Mouse (Mus musculus) hindbrain, embryonic 15.5 days (tissue): ENCODE results near the gene Arid1b. TPM values are rescaled to one million over a fixed set of nuclear protein-coding genes. Genes with fewer than 3 reads are reported as not detected.

ENCODE experiments used
- ATAC-seq: fragments of 200-750 bp; cut with Nextera tagmentation; 2 replicates; pipeline ENCODE4 v1.8.0; 2017; ENCODE audit warnings: low read depth, moderate number of reproducible peaks, moderate TSS enrichment; ENCODE audit not compliant: low FRiP score
- H3K27ac ChIP-seq: fragments of 300-500 bp; sonication (generic); replicated peaks from 2 replicates; pipeline ENCODE4 v1.5.1; 2015; ENCODE audit warnings: mild to moderate bottlenecking, inconsistent platforms
- H3K27me3 ChIP-seq: fragments of 300-500 bp; sonication (generic); 2 replicates; pipeline ENCODE4 v1.6.1; 2015; ENCODE audit warnings: control low read depth, inconsistent platforms
- H3K36me3 ChIP-seq: fragments of 300-500 bp; sonication (generic); 2 replicates; pipeline ENCODE4 v1.6.1; 2015; ENCODE audit warnings: control low read depth, inconsistent platforms
- H3K4me1 ChIP-seq: fragments of 300-500 bp; sonication (generic); replicated peaks from 2 replicates; pipeline ENCODE4 v1.6.1; 2015; ENCODE audit warnings: control low read depth, inconsistent platforms
- H3K4me2 ChIP-seq: fragments of 300-500 bp; sonication (generic); 2 replicates; pipeline ENCODE4 v1.6.1; 2015; ENCODE audit warnings: moderate library complexity, mild to moderate bottlenecking, inconsistent platforms
- H3K4me3 ChIP-seq: fragments of 300-500 bp; sonication (generic); 2 replicates; pipeline ENCODE4 v1.5.1; 2015; ENCODE audit warnings: mild to moderate bottlenecking, inconsistent platforms
- H3K9ac ChIP-seq: fragments of 300-500 bp; sonication (generic); 2 replicates; pipeline ENCODE4 v1.6.1; 2015; ENCODE audit warnings: inconsistent platforms
- H3K9me3 ChIP-seq: fragments of 300-500 bp; sonication (generic); 2 replicates; pipeline ENCODE4 v1.6.1; 2016; ENCODE audit warnings: control low read depth, inconsistent platforms
- WGBS: fragments of 180-500 bp; shearing (Covaris S2); methylation state at CpG from one replicate; pipeline ENCODE4 v1.1.7; 2015; 5-methylcytosine and 5-hydroxymethylcytosine counted together
- polyA plus RNA-seq: library from polyadenylated mRNA; unstranded; fragments of >200 nt; fragmentation: Nextera tagmentation; extraction: Ambion mirVana; gene quantifications from 2 replicates; pipeline ENCODE4 v1.2.1, GENCODE M21; 2015

The Arid1b gene
- polyA plus RNA-seq, 1 experiment from 2014 or later: 14.3 TPM

DNA sequence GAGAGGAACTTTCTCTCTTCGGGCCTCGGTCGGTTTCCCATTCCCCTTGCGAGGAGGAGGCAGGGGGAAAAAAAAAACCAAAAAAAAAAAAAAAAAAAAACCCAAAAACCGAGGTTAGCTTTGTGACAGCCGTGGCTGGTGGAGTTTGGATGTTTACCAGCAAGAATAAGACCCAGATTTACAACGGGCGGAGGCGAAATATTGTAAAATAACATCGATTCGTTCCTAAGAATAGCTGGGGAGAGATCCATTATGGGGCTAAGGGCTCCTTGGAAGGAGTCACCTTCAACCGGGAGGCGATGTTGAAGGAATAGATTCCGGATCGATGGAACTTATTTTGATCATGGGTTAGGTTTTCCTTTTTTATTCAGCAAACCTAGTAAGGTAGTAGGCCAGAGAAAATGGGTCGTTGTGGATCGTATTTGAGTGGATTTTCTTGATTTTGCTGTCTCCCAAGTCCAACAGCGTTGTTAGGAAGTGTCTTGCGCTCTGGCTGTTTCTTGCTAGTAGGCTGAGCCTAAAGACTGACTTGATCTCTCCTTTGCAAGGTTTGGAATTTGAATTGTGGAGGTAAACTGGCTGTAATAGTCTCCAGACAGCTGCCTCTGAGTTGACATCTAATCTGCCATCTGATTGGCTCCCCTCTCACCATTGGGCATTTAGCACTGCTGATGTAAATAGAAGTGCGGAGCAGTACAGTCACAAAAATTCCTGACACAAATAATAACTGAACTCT lies 2.9 kb downstream of the Arid1b start:
- Histone ChIP-seq H3K4me2 (peak overlapping the region; percentile 65), H3K4me3 (peak overlapping the region; percentile 95), H3K9me3 (no peaks in the 10 kb centered on the region), H3K27me3 (no peaks in the 10 kb centered on the region), H3K4me1 (peaks cover 45% of the 10 kb centered on the region), H3K27ac (peak overlapping the region; percentile 100), H3K36me3 (no peaks in the 10 kb centered on the region), H3K9ac (peak overlapping the region; percentile 91)
- ATAC-seq: no peak
- 0% methylated on average over 20 of the region's 20 CpGs for WGBS

DNA sequence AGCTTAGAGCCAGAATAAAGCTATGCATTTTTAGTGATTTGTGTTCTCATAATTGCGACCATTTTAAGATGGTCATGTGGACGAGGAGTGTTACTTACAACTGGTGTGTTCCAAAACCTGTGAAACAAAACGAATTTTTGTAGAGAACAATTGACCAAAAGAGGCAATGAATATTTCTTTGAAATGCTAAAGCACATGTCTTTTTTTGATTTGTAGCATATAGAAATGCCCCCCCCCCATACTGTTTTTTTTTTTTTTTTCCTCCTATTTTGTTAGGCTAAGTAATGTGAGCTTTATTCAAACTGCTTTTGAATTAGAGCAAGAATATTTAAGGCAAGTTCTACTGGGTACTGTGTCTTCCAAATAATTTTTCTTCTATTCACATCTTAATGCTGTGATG lies 3.8 kb downstream of the Arid1b start:
- Histone ChIP-seq H3K36me3 (no peaks in the 10 kb centered on the region), H3K27ac (no peak overlapping the region), H3K9ac (no peak overlapping the region), H3K4me2 (peak overlapping the region; percentile 65), H3K27me3 (no peaks in the 10 kb centered on the region), H3K4me1 (peaks cover 52% of the 10 kb centered on the region), H3K9me3 (no peaks in the 10 kb centered on the region), H3K4me3 (peak overlapping the region; percentile 95)
- 22% methylated on average over 3 of the region's 3 CpGs for WGBS
- ATAC-seq: no peak

DNA sequence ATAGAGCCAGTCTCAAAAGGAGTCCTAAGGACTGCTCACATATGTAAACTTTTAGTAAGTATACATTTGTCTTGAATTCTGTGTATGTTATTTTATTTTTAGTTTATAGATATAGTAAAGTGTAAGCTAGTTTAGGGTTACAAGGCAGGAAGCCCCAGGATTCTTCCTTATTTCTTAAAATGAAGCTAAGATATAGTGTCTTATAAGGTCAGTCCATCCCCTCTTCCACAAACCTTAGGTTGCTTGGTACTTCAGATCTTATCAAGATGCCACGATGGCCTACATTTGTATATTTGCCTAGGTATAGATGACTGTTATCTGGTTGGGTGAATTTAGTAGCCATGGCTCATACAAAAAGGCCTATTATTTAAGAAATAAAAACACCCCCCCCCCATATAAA lies 5.1 kb downstream of the Arid1b start:
- Histone ChIP-seq H3K4me3 (no peak overlapping the region), H3K27ac (no peak overlapping the region), H3K27me3 (no peaks in the 10 kb centered on the region), H3K36me3 (no peaks in the 10 kb centered on the region), H3K9ac (no peak overlapping the region), H3K9me3 (no peaks in the 10 kb centered on the region), H3K4me2 (peak overlapping the region; percentile 44), H3K4me1 (peaks cover 55% of the 10 kb centered on the region)
- WGBS: 78% methylated on average over 1 of the region's 1 CpGs
- ATAC-seq: no peak

DNA sequence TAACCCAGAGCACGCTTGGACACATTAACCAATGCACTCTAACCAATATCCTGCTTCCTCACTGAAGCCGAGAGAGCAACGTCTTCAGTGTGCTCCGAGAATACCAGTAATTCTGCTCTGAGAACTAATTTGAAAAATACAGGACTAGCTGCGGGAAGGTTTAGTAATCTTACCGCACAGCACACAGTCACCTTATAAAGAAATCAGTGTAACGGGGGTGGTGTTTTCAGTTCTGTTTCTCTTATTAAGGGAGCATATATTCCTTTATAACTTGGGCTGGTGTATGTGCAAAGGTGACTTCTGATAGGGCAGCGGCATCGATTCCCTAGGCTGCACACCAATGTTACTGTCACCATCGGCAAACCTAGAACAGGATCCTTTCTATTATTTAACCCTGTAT lies 5.9 kb downstream of the Arid1b start:
- H3K36me3 ChIP-seq: no peaks in the 10 kb centered on the region
- H3K9me3 ChIP-seq: no peaks in the 10 kb centered on the region
- H3K27me3 ChIP-seq: no peaks in the 10 kb centered on the region
- ATAC-seq: no peak
- no peak overlapping the region for H3K27ac ChIP-seq
- peak overlapping the region; percentile 26 for H3K4me3 ChIP-seq
- 36% methylated on average over 10 of the region's 10 CpGs for WGBS
- H3K9ac ChIP-seq: peak overlapping the region; percentile 41
- H3K4me1 ChIP-seq: peaks cover 62% of the 10 kb centered on the region
- H3K4me2 ChIP-seq: peak overlapping the region; percentile 47

DNA sequence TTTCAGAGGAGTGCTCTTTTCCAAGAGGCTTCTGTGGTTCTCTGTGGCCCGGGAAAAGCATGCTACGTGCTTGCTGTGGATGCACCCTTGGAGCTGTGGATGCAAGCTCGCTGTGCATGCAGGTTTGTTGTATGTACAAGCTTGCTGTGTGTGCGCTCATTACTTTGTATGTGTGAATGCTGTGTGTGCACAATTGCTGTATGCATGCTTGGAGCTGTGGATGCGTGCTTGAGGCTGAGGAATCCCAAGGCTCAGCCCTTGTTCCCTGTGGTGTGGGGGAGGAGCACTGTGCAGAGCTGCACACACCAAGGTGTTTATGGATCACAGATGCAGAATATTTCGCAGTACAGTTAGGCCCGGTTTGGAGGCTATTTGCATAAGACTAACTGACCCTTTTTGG lies 6.7 kb downstream of the Arid1b start:
- Histone ChIP-seq H3K4me1 (peaks cover 71% of the 10 kb centered on the region), H3K9me3 (no peaks in the 10 kb centered on the region), H3K36me3 (no peaks in the 10 kb centered on the region), H3K27ac (no peak overlapping the region; the same call in 1 of the 2 replicates), H3K9ac (0 out of 2 replicates have a peak overlapping the region, but pooled peaks have one; percentile 14), H3K4me3 (peak overlapping the region; percentile 22), H3K4me2 (peak overlapping the region; percentile 47), H3K27me3 (no peaks in the 10 kb centered on the region)
- WGBS: 26% methylated on average over 7 of the region's 7 CpGs
- no peak for ATAC-seq

DNA sequence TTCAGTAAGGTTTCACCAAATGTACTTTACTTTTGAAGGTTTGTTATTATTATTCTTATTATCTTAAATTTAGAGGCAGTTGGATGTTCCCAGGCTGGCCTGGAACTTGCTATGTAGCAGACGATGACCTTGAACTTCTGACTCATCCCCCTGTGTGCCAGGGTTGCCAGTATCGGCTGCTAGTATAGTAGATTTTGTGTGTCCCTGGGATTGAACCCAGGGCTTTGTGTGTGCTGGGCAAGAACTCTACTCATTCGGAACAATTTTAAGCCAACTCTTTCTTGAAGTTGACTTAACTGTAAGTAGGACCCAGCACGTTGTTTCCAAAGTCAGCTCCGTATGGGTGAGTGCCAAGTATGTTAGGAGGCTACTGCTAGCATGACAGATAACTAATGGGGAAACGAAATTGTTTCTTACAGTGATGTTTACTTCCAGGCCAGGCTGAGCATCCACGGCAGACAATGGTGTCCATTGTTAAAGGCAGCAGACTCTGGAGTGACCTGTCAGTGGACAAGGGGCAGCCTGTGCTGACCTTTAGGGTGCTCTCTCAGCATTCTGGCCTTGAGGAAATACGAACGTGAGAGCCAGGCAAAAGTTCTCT lies 7.5 kb downstream of the Arid1b start:
- peaks cover 76% of the 10 kb centered on the region for H3K4me1 ChIP-seq
- peak overlapping the region; percentile 47 for H3K4me2 ChIP-seq
- no peak for ATAC-seq
- H3K9me3 ChIP-seq: no peaks in the 10 kb centered on the region
- no peak overlapping the region for H3K9ac ChIP-seq
- no peak overlapping the region for H3K27ac ChIP-seq
- H3K4me3 ChIP-seq: no peak overlapping the region
- no peaks in the 10 kb centered on the region for H3K36me3 ChIP-seq
- no peaks in the 10 kb centered on the region for H3K27me3 ChIP-seq
- WGBS: 26% methylated on average over 9 of the region's 9 CpGs

DNA sequence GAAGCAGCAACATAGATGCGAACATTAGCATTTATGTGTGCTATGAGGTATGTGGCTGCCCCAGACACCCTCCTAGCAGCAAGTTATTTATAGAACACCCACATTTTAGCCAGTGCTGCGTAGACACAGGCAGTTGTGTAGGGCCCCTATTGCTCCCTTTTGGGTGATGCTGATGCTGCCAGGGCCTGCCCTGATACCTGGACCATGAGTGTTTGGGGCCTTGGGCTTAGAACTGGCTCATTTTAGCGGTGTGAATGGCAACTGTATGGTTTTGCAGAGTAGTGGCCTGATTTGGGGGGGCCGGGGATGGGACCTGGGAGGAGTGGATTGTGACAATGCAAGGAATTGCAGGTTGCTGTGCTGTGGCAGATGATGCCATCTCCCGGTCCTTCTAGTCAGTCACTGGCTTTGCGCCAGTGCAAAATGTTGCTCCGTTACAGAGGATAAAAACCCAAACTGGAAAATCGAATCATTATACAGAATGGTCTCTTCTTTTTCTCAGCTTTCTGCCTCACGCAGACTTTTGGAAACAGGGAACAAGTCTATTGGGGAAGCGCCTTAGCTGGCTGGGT lies 8.9 kb downstream of the Arid1b start:
- Histone ChIP-seq H3K27ac (no peak overlapping the region), H3K4me2 (peak overlapping the region; percentile 30), H3K9me3 (no peaks in the 10 kb centered on the region), H3K27me3 (no peaks in the 10 kb centered on the region), H3K36me3 (no peaks in the 10 kb centered on the region), H3K9ac (0 out of 2 replicates have a peak overlapping the region, but pooled peaks have one; percentile 7), H3K4me1 (peaks cover 90% of the 10 kb centered on the region), H3K4me3 (no peak overlapping the region)
- no peak for ATAC-seq
- WGBS: 60% methylated on average over 10 of the region's 10 CpGs

DNA sequence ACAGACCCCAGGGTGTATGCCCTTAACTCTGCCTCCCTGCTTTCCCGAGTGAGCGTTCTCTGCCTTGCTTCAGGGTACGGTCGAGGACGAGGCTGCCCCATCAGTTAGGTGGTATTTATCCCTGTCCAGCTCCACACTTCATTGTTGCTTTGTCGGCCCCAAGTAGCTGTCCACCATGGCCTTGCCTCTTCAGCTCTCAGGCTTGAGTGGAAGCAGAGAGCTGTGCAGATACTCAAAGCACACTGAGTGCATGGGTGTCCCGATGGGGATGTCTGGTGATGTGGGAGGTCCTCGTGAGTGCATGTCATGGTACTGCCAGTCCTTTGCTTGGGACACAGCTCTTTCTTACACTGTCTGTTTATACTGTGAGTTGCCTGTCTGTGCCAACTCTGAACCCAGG lies 10.1 kb downstream of the Arid1b start:
- H3K4me2 ChIP-seq: no peak overlapping the region
- ATAC-seq: no peak
- 46% methylated on average over 8 of the region's 8 CpGs for WGBS

DNA sequence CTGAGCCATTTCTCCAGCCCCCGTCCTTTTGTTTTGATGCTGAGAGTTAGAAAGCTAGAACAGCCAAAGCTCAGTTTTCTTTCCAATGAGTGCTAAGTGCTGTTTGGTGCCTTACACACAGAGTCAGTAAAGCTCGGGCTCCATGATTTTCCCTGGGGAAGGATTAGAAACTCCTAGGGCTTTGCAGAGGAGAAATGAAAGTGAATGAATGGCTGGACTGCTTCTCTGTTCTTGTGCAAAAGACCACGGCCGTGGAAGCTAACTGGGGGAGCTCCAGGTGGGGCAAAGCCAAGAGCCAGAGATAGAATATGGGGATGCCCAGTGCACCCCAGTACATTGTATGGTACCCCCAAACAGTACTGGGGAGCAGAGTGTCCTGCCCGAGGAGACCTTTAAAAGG lies 10.6 kb downstream of the Arid1b start:
- no peaks in the 10 kb centered on the region for H3K36me3 ChIP-seq
- H3K27ac ChIP-seq: no peak overlapping the region
- H3K4me1 ChIP-seq: peaks cover 98% of the 10 kb centered on the region
- no peak overlapping the region for H3K9ac ChIP-seq
- WGBS: 41% methylated on average over 5 of the region's 5 CpGs
- H3K27me3 ChIP-seq: no peaks in the 10 kb centered on the region
- H3K4me3 ChIP-seq: no peak overlapping the region
- no peaks in the 10 kb centered on the region for H3K9me3 ChIP-seq
- H3K4me2 ChIP-seq: no peak overlapping the region
- no peak for ATAC-seq

More for the DNA sequence above, 10.1 kb downstream of the Arid1b start:
- no peak overlapping the region for H3K27ac ChIP-seq
- H3K27me3 ChIP-seq: no peaks in the 10 kb centered on the region
- peaks cover 96% of the 10 kb centered on the region for H3K4me1 ChIP-seq
- no peaks in the 10 kb centered on the region for H3K9me3 ChIP-seq
- H3K36me3 ChIP-seq: no peaks in the 10 kb centered on the region
- H3K4me3 ChIP-seq: no peak overlapping the region
- no peak overlapping the region for H3K9ac ChIP-seq

DNA sequence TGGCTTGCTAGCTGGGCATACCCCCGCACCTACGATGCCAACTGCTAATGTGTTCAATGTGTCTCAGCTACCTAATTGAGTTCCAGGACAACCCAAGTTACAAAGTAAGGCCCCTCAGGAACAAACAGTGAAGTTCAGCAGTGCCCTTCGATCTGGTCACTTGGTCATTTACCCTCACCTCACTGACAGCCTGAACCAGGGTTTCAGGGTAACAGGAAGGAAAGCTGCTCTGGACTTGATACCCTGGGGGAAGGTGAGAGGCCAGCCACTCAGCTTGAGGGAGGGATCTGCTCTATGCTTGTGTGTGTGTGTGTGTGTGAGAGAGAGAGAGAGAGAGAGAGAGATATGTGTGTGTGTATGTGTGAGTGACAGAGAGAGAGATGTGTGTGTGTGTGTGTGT lies 11.2 kb downstream of the Arid1b start:
- no peaks in the 10 kb centered on the region for H3K36me3 ChIP-seq
- H3K27me3 ChIP-seq: no peaks in the 10 kb centered on the region
- 79% methylated on average over 3 of the region's 3 CpGs for WGBS
- ATAC-seq: no peak
- H3K27ac ChIP-seq: no peak overlapping the region
- H3K4me3 ChIP-seq: no peak overlapping the region
- H3K4me2 ChIP-seq: no peak overlapping the region
- H3K9me3 ChIP-seq: no peaks in the 10 kb centered on the region
- peaks cover 95% of the 10 kb centered on the region for H3K4me1 ChIP-seq
- H3K9ac ChIP-seq: no peak overlapping the region

DNA sequence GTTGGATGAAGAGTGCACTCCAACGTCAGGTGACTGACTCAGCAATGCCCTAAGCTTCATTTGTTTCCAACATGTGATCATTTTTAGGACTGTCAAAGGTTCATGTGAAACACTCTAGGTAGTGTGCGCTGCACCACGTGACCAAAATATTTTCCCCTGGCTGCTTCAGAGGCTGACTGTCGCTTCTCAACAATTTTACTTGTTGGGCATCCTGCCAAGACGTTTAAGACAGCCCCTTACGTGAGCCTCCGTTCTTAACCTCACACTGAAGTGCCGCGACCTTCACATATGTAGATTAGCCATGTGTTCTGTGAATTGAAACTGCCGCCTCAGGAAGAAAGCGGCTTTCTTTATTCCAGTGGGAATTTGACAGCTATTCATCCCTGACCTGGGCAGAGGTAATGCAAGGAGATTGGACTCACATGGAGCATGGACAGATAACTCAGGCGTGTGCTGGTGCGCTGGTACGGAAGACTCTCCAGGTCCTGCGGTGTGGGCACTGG lies 13.1 kb downstream of the Arid1b start:
- Histone ChIP-seq H3K36me3 (no peaks in the 10 kb centered on the region), H3K4me1 (peaks cover 85% of the 10 kb centered on the region), H3K9me3 (no peaks in the 10 kb centered on the region), H3K4me3 (0 out of 2 replicates have a peak overlapping the region, but pooled peaks have one; percentile 9), H3K27me3 (no peaks in the 10 kb centered on the region), H3K27ac (no peak overlapping the region), H3K4me2 (peak overlapping the region; percentile 42), H3K9ac (no peak overlapping the region)
- WGBS: 6% methylated on average over 15 of the region's 15 CpGs
- no peak for ATAC-seq

DNA sequence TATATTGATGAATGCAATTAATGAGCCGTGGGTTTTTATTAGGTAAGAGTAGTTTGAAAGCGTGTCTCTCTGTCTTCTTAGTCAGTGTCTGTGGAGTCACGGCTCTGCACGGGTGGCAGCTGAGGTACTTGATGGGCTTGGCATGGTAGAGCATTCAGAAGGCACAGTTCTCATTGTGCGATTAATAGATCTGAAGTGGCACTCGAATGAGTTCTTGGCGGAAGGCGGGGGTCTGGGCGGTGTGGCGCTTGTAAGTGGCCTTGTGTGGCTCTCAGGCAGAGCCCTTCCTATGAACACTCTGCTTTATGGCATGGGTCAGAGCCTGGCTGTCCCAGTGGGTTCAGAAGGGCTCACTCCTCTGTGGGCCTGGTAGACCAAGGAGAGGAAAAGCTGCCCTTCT lies 14.1 kb downstream of the Arid1b start:
- Histone ChIP-seq H3K4me1 (peaks cover 79% of the 10 kb centered on the region), H3K27me3 (no peaks in the 10 kb centered on the region), H3K4me2 (peak overlapping the region; percentile 16; the same call in 1 of the 2 replicates), H3K9me3 (no peaks in the 10 kb centered on the region), H3K9ac (no peak overlapping the region), H3K4me3 (no peak overlapping the region), H3K27ac (no peak overlapping the region), H3K36me3 (no peaks in the 10 kb centered on the region)
- ATAC-seq: no peak
- WGBS: 28% methylated on average over 10 of the region's 10 CpGs
